Mouse (Mus musculus) kidney, embryonic 16.5 days (tissue): ENCODE results near the gene I0C0044D17Rik. TPM values are rescaled to one million over a fixed set of nuclear protein-coding genes. Genes with fewer than 3 reads are reported as not detected.
"Not testable (repeated sequence)": the region's sequence is repeated elsewhere in the genome, so short reads cannot be mapped to it uniquely, and the experiment has no call there.

Experiments
- ATAC-seq: fragments of 200-750 bp; cut with Nextera tagmentation; 2 replicates; pipeline ENCODE4 v1.8.0; 2017; ENCODE audit warnings: moderate TSS enrichment; ENCODE audit not compliant: low FRiP score, low TSS enrichment
- H3K27ac ChIP-seq: fragments of 300-500 bp; sonication (generic); 2 replicates; pipeline ENCODE4 v1.5.1; 2014; ENCODE audit warnings: low read length
- H3K27me3 ChIP-seq: fragments of 300-500 bp; sonication (generic); 2 replicates; pipeline ENCODE4 v1.6.1; 2014; ENCODE audit warnings: low read length, control low read depth, mixed read lengths; ENCODE audit not compliant: insufficient read depth
- H3K36me3 ChIP-seq: fragments of 300-500 bp; sonication (generic); 2 replicates; pipeline ENCODE4 v1.6.1; 2014; ENCODE audit warnings: low read length, control low read depth, mixed read lengths; ENCODE audit not compliant: insufficient read depth
- H3K4me1 ChIP-seq: fragments of 300-500 bp; sonication (generic); 2 replicates; pipeline ENCODE4 v1.6.1; 2014; ENCODE audit warnings: low read length, control low read depth, mixed read lengths; ENCODE audit not compliant: insufficient read depth
- H3K4me2 ChIP-seq: fragments of 300-500 bp; sonication (generic); replicated peaks from 2 replicates; pipeline ENCODE4 v1.6.1; 2014; ENCODE audit warnings: low read depth, low read length
- H3K4me3 ChIP-seq: fragments of 300-500 bp; sonication (generic); 2 replicates; pipeline ENCODE4 v1.5.1; 2014; ENCODE audit warnings: mild to moderate bottlenecking, low read length
- H3K9ac ChIP-seq: fragments of 300-500 bp; sonication (generic); replicated peaks from 2 replicates; pipeline ENCODE4 v1.6.1; 2014; ENCODE audit warnings: low read length
- H3K9me3 ChIP-seq: fragments of 300-500 bp; sonication (generic); 2 replicates; pipeline ENCODE4 v1.6.1; 2016; ENCODE audit warnings: low read length, control low read depth
- WGBS: fragments of 180-500 bp; shearing (Covaris S2); extraction: QIAGEN DNeasy Blood & Tissue Kit; methylation state at CpG from one replicate; pipeline ENCODE4 v1.1.7; 2014; 5-methylcytosine and 5-hydroxymethylcytosine counted together
- polyA plus RNA-seq: library from polyadenylated mRNA; unstranded; fragments of >200 nt; fragmentation: Nextera tagmentation; extraction: Ambion mirVana; gene quantifications from 2 replicates; pipeline ENCODE4 v1.2.1, GENCODE M21; 2015

Gene I0C0044D17Rik
- polyA plus RNA-seq: not detected in 2 replicates

GRCm38 (mm10) chr4:98823740-98824139, at the start of gene I0C0044D17Rik:
TSS of gene I0C0044D17Rik (minus strand) at chr4:98823840.
- H3K36me3 ChIP-seq, H3K4me2 ChIP-seq, H3K4me1 ChIP-seq, H3K9ac ChIP-seq, H3K9me3 ChIP-seq, H3K27ac ChIP-seq, H3K27me3 ChIP-seq, ATAC-seq, H3K4me3 ChIP-seq: not testable (repeated sequence)
- WGBS: 87% methylated on average over 1 of the region's 1 CpGs

DNA sequence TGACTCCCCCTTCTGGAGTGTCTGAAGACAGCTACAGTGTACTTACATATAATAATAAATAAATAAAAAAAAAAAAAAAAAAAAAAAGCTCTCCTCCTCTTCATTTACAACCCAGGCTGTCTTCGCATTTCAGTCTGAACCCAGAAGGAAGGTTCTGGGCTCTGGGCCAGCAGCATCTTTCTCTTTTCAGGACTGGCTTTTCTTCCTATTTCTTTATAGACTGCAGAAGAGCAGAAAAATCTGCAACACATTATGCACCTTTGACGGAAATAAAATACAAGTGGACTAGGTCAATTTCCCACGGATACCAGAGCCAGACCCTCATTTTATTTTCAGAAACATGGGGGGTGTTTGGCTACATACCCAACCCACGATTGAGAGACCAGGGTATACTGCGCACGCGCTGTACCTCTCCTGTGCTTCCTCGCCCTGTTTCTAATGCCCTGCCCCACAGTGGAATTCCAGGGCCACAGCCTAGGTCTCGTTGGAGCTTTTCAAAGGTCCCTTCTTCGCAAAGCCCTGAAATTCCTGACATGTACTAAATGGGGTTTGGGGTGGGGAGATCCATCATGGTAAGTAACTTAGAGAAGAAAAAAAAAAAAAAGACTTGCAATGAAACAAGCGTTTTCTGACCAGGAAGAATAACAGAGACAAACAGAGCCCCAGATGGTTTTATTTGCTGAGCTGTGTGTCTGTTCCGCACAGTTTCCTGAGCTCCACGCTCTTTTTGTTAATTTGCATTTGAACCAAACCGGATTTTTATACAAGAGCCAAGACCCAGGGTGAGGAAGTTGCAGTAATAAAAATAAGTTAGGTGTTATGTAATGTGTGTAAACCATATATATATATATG, 42.0 kb upstream of the I0C0044D17Rik start:
- no peaks in the 10 kb centered on the region for H3K36me3 ChIP-seq
- no peak for ATAC-seq
- no peak overlapping the region for H3K27ac ChIP-seq
- H3K27me3 ChIP-seq: no peaks in the 10 kb centered on the region
- no peaks in the 10 kb centered on the region for H3K4me1 ChIP-seq
- peaks cover 5% of the 10 kb centered on the region; the same call in 1 of the 2 replicates for H3K9me3 ChIP-seq
- no peak overlapping the region for H3K4me3 ChIP-seq
- WGBS: 79% methylated on average over 14 of the region's 14 CpGs
- H3K9ac ChIP-seq: no peak overlapping the region
- no peak overlapping the region for H3K4me2 ChIP-seq

DNA sequence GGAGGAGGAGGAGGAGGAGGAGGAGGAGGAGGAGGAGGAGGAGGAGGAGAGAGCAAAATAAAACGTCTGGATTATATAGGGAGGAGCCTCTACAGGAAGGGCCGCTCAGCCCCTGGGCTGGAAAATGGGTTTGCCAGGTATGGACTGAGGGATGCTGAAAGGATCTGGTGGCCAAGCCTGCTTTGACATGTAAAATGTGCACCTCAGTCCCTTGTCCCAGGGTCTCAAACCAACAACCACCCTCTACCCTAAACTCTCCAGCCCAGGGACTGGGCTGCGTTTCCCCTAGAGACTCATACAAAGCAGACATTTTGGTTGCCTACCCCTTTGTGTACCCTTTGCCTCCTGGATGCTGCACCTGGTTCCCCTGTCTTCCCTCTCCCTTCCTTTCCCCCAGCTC, 40.9 kb upstream of the I0C0044D17Rik start:
- H3K4me2 ChIP-seq: no peak overlapping the region

DNA sequence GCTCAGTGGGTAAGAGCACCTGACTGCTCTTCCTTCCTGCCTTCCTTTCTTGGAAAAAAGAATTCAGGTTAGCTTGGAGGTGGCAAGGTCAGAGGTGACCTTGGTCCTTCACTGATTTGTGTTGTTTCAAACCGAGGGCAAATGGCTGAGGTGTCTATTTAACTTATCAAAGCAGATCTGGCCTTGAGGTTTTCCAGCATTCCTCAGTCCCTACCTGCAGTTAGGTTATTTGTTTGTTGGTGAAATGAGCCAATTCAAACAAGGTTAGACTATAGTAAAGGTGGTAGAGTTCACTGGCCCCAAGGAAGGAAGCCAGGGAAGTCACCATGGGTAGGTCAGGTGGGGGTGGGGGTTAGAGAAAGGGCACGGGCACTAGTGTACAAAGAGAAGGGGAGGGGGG, 40.5 kb upstream of the I0C0044D17Rik start:
- 32% methylated on average over 1 of the region's 2 CpGs for WGBS
- Histone ChIP-seq H3K36me3 (peaks cover 4% of the 10 kb centered on the region; the same call in 1 of the 2 replicates), H3K4me2 (no peak overlapping the region), H3K27ac (no peak overlapping the region), H3K4me3 (no peak overlapping the region), H3K4me1 (no peaks in the 10 kb centered on the region), H3K9ac (no peak overlapping the region), H3K9me3 (peaks cover 11% of the 10 kb centered on the region), H3K27me3 (no peaks in the 10 kb centered on the region)
- ATAC-seq: no peak

More for the DNA sequence above, 40.9 kb upstream of the I0C0044D17Rik start:
- peaks cover 4% of the 10 kb centered on the region; the same call in 1 of the 2 replicates for H3K36me3 ChIP-seq
- no peaks in the 10 kb centered on the region for H3K4me1 ChIP-seq
- H3K9ac ChIP-seq: no peak overlapping the region
- H3K4me3 ChIP-seq: no peak overlapping the region
- WGBS: 65% methylated on average over 3 of the region's 3 CpGs
- no peak overlapping the region for H3K27ac ChIP-seq
- H3K27me3 ChIP-seq: no peaks in the 10 kb centered on the region
- no peak for ATAC-seq
- peaks cover 11% of the 10 kb centered on the region for H3K9me3 ChIP-seq

GRCm38 (mm10) chr4:98863451-98863850, 39.8 kb upstream of the I0C0044D17Rik start:
- H3K27ac ChIP-seq: no peak overlapping the region
- peaks cover 11% of the 10 kb centered on the region for H3K9me3 ChIP-seq
- no peak overlapping the region for H3K4me2 ChIP-seq
- no peaks in the 10 kb centered on the region for H3K27me3 ChIP-seq
- H3K9ac ChIP-seq: no peak overlapping the region
- no peak for ATAC-seq
- no peak overlapping the region for H3K4me3 ChIP-seq
- peaks cover 4% of the 10 kb centered on the region; the same call in 1 of the 2 replicates for H3K36me3 ChIP-seq
- 88% methylated on average over 2 of the region's 2 CpGs for WGBS
- H3K4me1 ChIP-seq: no peaks in the 10 kb centered on the region

GRCm38 (mm10) chr4:98858151-98858855, 34.7 kb upstream of the I0C0044D17Rik start:
- Histone ChIP-seq H3K27ac (peak overlapping the region; percentile 40; the same call in 1 of the 2 replicates), H3K4me3 (no peak overlapping the region), H3K4me1 (0 out of 2 replicates have a peak, but pooled peaks cover 3% of the 10 kb centered on the region), H3K36me3 (peaks cover 4% of the 10 kb centered on the region; the same call in 1 of the 2 replicates), H3K27me3 (no peaks in the 10 kb centered on the region), H3K9ac (no peak overlapping the region), H3K4me2 (no peak overlapping the region), H3K9me3 (peaks cover 6% of the 10 kb centered on the region)
- ATAC-seq: no peak
- 57% methylated on average over 4 of the region's 4 CpGs for WGBS

- H3K4me2 ChIP-seq: no peak overlapping the region
- no peak overlapping the region for H3K4me3 ChIP-seq
- H3K9me3 ChIP-seq: peaks cover 6% of the 10 kb centered on the region
- 64% methylated on average over 11 of the region's 11 CpGs for WGBS
- 0 out of 2 replicates have a peak, but pooled peaks cover 3% of the 10 kb centered on the region for H3K4me1 ChIP-seq
- no peaks in the 10 kb centered on the region for H3K27me3 ChIP-seq
- 0 out of 2 replicates have a peak, but pooled peaks have one; percentile 56 for ATAC-seq
- H3K27ac ChIP-seq: peak overlapping the region; percentile 47; the same call in 1 of the 2 replicates
- peaks cover 4% of the 10 kb centered on the region; the same call in 1 of the 2 replicates for H3K36me3 ChIP-seq
- H3K9ac ChIP-seq: no peak overlapping the region
Observed at GRCm38 (mm10) chr4:98857037-98857648, 33.5 kb upstream of the I0C0044D17Rik start.

DNA sequence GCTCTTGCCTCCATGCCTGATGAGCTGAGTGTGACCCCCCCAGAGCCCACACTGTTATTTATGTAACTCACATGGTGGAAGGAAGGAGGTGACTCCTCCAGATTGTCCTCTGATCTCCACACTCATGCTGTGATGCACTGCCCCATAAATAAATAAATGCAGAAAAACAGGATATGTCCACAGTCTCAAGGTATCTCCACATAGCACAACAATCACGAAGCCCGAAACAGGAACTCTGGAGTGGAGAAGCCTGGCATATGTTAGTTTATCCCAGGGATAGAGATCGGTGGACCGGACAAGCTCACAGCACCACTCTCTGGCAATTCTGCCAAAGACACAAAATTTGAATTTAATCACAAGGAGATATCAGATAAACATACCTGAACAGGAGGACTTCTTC, 30.3 kb upstream of the I0C0044D17Rik start:
- Histone ChIP-seq H3K4me2 (no peak overlapping the region), H3K9me3 (no peaks in the 10 kb centered on the region), H3K36me3 (no peaks in the 10 kb centered on the region), H3K4me1 (0 out of 2 replicates have a peak, but pooled peaks cover 3% of the 10 kb centered on the region), H3K27ac (no peak overlapping the region), H3K4me3 (no peak overlapping the region), H3K27me3 (no peaks in the 10 kb centered on the region), H3K9ac (no peak overlapping the region)
- peak; percentile 33; the same call in 1 of the 2 replicates for ATAC-seq
- 58% methylated on average over 4 of the region's 4 CpGs for WGBS

GRCm38 (mm10) chr4:98850485-98850884, 26.8 kb upstream of the I0C0044D17Rik start:
- not testable (repeated sequence) for H3K4me1 ChIP-seq, H3K36me3 ChIP-seq, H3K4me2 ChIP-seq, H3K9ac ChIP-seq, H3K9me3 ChIP-seq, ATAC-seq, H3K27ac ChIP-seq, H3K27me3 ChIP-seq, H3K4me3 ChIP-seq
- WGBS: 65% methylated on average over 1 of the region's 1 CpGs
